Mouse (Mus musculus) liver, embryonic 13.5 days (tissue): ENCODE measurements around the gene Rbm47. TPM values are rescaled to one million over a fixed set of nuclear protein-coding genes. Genes with fewer than 3 reads are reported as not detected.

Experiments
- ATAC-seq: fragments of 200-750 bp; cut with Nextera tagmentation; 2 replicates; pipeline ENCODE4 v1.8.0; 2017; ENCODE audit warnings: low read depth, mild to moderate bottlenecking, moderate number of reproducible peaks, moderate library complexity
- DNase-seq: peaks from one replicate; pipeline ENCODE4 v3.0.0; 2022
- H3K27ac ChIP-seq: fragments of 300-500 bp; sonication (generic); 2 replicates; pipeline ENCODE4 v1.5.1; 2015; ENCODE audit warnings: moderate library complexity, mild to moderate bottlenecking, inconsistent platforms
- H3K27me3 ChIP-seq: fragments of 300-500 bp; sonication (generic); 2 replicates; pipeline ENCODE4 v1.6.1; 2015; ENCODE audit warnings: mild to moderate bottlenecking, inconsistent platforms
- H3K36me3 ChIP-seq: fragments of 300-500 bp; sonication (generic); 2 replicates; pipeline ENCODE4 v1.6.1; 2015; ENCODE audit warnings: mild to moderate bottlenecking, inconsistent platforms
- H3K4me1 ChIP-seq: fragments of 300-500 bp; sonication (generic); replicated peaks from 2 replicates; pipeline ENCODE4 v1.6.1; 2015; ENCODE audit warnings: inconsistent platforms
- H3K4me2 ChIP-seq: fragments of 300-500 bp; sonication (generic); 2 replicates; pipeline ENCODE4 v1.6.1; 2015; ENCODE audit warnings: inconsistent platforms, mild to moderate bottlenecking, moderate library complexity
- H3K4me3 ChIP-seq: fragments of 300-500 bp; sonication (generic); replicated peaks from 2 replicates; pipeline ENCODE4 v1.5.1; 2015; ENCODE audit warnings: mild to moderate bottlenecking, inconsistent platforms
- H3K9ac ChIP-seq: fragments of 300-500 bp; sonication (generic); 2 replicates; pipeline ENCODE4 v1.6.1; 2015; ENCODE audit warnings: mild to moderate bottlenecking, inconsistent platforms
- H3K9me3 ChIP-seq: fragments of 300-500 bp; sonication (generic); replicated peaks from 2 replicates; pipeline ENCODE4 v1.6.1; 2016; ENCODE audit warnings: inconsistent platforms
- WGBS: fragments of 180-500 bp; shearing (Covaris S2); methylation state at CpG from one replicate; pipeline ENCODE4 v1.1.7; 2015; ENCODE audit not compliant: insufficient replicate concordance; 5-methylcytosine and 5-hydroxymethylcytosine counted together
- polyA plus RNA-seq: library from polyadenylated mRNA; unstranded; fragments of >200 nt; fragmentation: Nextera tagmentation; extraction: Ambion mirVana; gene quantifications from 2 replicates; pipeline ENCODE4 v1.2.1, GENCODE M21; 2015

Gene Rbm47
- polyA plus RNA-seq, 1 experiment from 2014 or later: 8.1 TPM

DNA sequence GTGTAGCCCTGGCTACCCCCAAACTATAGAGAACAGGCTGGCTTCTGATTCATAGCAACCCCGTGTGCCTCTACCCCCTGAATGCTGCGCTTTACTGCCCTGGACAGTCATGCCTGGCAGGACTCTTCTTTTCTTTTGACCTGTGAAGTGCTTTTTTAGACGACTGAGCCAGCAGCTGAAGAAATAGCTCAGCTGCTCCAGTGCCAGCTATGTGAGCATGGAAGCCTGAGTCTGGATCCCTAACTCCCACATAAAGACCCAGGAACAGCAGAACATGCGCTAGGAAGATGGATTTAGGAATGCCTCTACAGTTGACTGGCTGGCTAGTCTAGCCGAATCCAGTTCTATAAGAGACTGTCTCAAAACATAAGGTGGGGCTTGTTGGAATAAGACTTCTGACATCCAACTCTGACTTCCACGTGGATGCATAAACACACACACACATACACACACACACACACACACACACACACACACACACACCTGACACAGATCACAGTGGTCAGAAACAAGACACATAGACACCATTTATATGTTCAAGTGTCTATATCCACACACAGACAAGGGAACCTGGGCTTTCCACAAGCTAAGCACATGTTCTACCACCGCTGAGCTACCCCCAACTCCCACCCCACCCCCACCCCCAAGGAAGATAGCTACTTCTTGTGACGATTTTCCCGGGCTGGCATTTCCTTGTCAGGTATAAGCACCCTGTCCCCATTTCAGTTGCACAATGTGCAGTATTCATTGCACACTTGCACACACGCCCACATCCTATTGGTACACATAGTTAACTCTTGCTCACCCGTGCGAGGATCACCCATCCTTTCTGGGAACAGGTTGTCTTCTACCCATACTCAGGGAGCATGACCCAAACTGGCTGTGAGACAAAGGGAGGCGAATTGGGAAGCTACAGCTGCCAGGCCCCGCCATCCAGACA is 29.6 kb downstream of the Rbm47 start:
- Histone ChIP-seq H3K27ac (no peak overlapping the region), H3K27me3 (peaks cover 3% of the 10 kb centered on the region), H3K4me2 (no peak overlapping the region), H3K9me3 (no peaks in the 10 kb centered on the region), H3K4me1 (peaks cover 13% of the 10 kb centered on the region), H3K36me3 (no peaks in the 10 kb centered on the region), H3K9ac (no peak overlapping the region), H3K4me3 (no peak overlapping the region)
- ATAC-seq (no peak), DNase-seq (no peak)
- WGBS: 66% methylated on average over 14 of the region's 14 CpGs

DNA sequence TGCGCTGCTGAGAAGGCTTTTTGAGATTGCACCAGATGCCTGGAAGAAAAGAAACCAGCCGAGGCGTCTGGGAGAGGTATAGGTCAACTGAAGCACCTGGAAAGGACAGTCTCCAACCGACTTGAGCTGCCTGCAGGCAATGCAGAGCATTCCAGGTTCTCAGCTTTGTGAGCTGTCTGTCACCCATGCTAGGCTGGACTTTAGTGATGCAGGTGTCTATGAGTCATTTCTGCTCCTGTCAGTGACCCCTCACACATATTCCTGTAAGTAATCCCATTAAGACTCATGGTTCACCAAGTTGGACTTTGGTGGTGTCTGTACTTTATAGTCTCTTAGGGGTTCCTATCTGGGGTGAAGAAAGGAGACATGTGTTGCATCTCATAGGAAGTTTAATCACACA is 31.4 kb downstream of the Rbm47 start:
- WGBS: 72% methylated on average over 4 of the region's 4 CpGs
- Histone ChIP-seq H3K36me3 (no peaks in the 10 kb centered on the region), H3K9ac (no peak overlapping the region), H3K9me3 (no peaks in the 10 kb centered on the region), H3K27me3 (no peaks in the 10 kb centered on the region), H3K4me3 (no peak overlapping the region), H3K27ac (no peak overlapping the region), H3K4me1 (peaks cover 17% of the 10 kb centered on the region), H3K4me2 (no peak overlapping the region)
- DNase-seq: no peak
- no peak for ATAC-seq

DNA sequence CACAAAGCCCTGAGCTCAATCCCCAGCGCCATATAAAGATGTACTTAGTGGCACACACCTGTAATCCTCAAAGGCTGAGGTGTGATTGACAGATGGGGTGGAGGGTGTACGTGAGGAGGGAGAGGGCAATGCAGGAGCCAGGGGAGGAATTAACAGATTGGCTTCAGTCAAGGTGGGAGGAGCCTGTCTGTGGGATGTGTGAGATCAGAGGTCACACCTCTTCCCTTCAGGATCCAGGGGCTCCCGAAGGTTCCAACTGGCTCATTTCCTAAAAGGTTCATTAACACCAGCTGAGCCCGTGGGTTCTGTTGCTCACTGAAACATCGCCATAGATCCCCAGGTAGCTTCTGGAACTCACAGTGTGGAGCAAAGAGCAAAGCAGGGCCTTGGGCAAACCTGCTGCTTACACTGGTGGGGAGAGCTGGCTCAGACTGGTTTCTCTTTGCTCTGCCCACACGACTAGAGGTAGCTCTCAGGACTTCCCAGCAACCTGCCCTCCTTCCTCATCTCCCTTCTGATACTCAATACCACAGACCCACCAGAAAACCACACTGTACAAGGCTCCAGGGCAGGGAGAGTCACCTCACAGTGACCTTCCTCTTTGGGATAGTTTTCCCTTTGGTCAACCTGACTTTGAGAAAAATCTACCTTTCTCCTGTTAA is 33.2 kb downstream of the Rbm47 start:
- Histone ChIP-seq H3K9me3 (no peaks in the 10 kb centered on the region), H3K27ac (no peak overlapping the region), H3K27me3 (no peaks in the 10 kb centered on the region), H3K4me1 (peaks cover 22% of the 10 kb centered on the region), H3K4me2 (no peak overlapping the region), H3K4me3 (no peak overlapping the region), H3K36me3 (no peaks in the 10 kb centered on the region), H3K9ac (no peak overlapping the region)
- peak; percentile 29; the same call in 1 of the 2 replicates for ATAC-seq
- DNase-seq: no peak
- 25% methylated on average over 6 of the region's 6 CpGs for WGBS

DNA sequence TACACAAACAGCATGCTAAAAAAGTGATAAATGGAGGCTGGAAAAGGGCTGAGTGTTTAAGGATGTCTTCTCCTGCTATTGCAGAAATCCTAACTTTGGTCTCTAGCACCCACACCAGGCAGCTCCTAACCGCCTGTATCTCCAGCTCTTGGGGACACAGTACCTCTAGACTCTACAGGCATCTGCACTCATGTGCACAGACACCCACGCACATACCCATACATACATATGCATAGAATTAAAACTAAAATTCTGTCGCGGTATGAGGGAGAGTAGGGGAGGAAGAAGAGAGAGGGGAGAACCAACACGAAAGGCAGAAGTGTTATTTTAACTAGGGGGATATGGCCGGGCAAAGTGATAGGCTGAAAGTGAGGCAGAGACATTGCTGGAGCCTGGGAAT is 33.7 kb downstream of the Rbm47 start:
- Histone ChIP-seq H3K27ac (no peak overlapping the region), H3K27me3 (no peaks in the 10 kb centered on the region), H3K4me2 (no peak overlapping the region), H3K4me3 (no peak overlapping the region), H3K4me1 (peaks cover 22% of the 10 kb centered on the region), H3K9me3 (no peaks in the 10 kb centered on the region), H3K9ac (no peak overlapping the region), H3K36me3 (no peaks in the 10 kb centered on the region)
- DNase-seq (no peak), ATAC-seq (no peak)
- WGBS: 50% methylated on average over 6 of the region's 6 CpGs

DNA sequence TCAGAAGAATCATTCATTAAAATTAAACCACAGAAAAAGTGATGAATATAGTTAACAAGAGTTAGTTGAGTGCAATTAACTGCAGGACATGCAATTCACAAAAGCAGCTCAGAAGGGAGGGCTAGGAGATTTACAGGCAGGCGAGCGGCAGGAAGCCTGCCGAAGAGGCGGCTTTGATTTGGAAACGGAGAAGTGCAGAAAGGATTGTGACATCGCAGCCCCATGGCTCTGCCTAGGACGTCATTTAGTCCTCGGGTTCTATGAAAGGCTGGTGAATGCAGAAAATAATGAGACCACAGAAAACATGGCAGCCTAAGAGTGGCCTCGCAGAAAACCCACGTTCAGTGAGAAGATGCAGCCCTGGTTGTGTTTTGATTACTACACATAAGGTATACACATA is 34.3 kb downstream of the Rbm47 start:
- ATAC-seq (no peak), DNase-seq (no peak)
- Histone ChIP-seq H3K9ac (no peak overlapping the region), H3K9me3 (no peaks in the 10 kb centered on the region), H3K4me2 (no peak overlapping the region), H3K4me3 (no peak overlapping the region), H3K4me1 (peaks cover 22% of the 10 kb centered on the region), H3K27ac (no peak overlapping the region), H3K27me3 (no peaks in the 10 kb centered on the region), H3K36me3 (no peaks in the 10 kb centered on the region)
- 19% methylated on average over 10 of the region's 10 CpGs for WGBS

DNA sequence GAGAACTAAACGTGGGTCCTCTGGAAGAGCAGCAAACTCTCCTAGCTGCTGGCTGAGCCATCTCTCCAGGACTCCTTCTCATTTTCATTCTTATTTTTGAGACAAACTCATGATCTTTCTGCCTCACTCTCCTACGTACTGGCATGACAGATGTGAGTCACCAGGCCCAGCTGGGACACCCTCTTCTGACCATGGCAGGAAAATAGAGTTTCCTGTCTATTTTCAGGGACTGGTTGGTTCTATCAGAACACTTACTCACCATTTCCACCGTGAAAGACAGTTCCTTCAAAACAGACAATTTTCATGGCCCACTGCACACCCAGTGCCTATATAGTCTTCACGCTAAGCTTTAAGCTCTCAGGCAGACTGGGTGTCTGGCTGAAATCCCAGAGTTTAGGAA is 35.7 kb downstream of the Rbm47 start:
- H3K27ac ChIP-seq: no peak overlapping the region
- ATAC-seq (no peak), DNase-seq (no peak)
- H3K4me1 ChIP-seq: peaks cover 22% of the 10 kb centered on the region
- H3K9ac ChIP-seq: no peak overlapping the region
- no peaks in the 10 kb centered on the region for H3K27me3 ChIP-seq
- H3K4me3 ChIP-seq: no peak overlapping the region
- no peaks in the 10 kb centered on the region for H3K36me3 ChIP-seq
- H3K9me3 ChIP-seq: no peaks in the 10 kb centered on the region
- WGBS: 45% methylated on average over 4 of the region's 4 CpGs
- H3K4me2 ChIP-seq: no peak overlapping the region

DNA sequence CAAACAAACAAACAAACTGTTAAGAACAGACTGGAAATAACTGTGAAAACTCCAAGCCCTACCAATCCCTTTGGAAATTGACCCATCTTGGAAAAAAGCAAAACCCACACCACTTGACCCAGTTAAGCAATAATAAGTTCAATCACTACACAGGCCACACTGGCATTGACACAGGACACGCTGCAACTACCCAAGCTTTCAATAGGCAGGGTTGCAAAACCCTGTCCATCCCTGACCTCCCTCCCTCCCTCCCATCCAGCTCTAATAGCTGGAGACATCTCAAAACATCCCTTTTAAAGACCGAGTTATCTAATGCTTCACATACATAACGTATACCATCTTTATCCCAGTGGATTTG is 37.1 kb downstream of the Rbm47 start:
- Histone ChIP-seq H3K9ac (no peak overlapping the region), H3K27me3 (no peaks in the 10 kb centered on the region), H3K9me3 (no peaks in the 10 kb centered on the region), H3K27ac (no peak overlapping the region), H3K4me2 (no peak overlapping the region), H3K4me3 (no peak overlapping the region), H3K36me3 (no peaks in the 10 kb centered on the region), H3K4me1 (peaks cover 22% of the 10 kb centered on the region)
- ATAC-seq (no peak), DNase-seq (no peak)
- WGBS: 64% methylated on average over 3 of the region's 3 CpGs

DNA sequence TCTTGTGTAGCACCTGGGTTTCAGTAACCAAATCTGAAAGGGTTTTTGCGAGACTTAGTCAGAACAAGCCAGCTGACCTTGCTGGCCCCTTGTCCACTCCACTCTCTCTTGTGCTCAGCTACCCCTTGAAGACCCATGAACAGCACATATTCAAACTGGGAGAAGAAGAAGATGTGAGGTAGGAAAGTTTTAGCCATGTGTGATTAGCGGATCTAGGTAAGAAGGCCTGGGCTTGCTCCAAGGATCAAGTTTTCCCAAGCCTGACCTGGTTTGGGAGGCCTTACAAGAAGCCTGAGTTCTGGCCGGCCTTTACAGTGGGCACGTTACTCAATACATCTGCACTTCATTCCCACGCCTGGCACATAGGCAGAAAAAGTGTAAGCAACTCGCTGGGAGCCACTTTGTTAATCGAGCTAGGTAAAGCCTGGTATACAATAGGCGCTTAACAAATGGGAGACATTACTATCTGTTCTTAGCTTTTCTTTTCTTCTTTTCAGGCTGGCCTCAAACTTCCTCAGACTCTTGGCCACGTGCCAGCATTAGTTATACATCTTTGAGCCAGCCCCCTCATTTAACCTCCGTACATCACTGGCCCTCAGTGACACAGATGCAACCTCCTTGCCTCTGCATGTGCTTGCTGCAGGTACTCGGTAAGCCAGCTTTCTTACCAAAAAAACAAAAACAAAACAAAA is 37.6 kb downstream of the Rbm47 start:
- no peak for DNase-seq
- H3K27ac ChIP-seq: no peak overlapping the region
- WGBS: 63% methylated on average over 11 of the region's 11 CpGs

DNA sequence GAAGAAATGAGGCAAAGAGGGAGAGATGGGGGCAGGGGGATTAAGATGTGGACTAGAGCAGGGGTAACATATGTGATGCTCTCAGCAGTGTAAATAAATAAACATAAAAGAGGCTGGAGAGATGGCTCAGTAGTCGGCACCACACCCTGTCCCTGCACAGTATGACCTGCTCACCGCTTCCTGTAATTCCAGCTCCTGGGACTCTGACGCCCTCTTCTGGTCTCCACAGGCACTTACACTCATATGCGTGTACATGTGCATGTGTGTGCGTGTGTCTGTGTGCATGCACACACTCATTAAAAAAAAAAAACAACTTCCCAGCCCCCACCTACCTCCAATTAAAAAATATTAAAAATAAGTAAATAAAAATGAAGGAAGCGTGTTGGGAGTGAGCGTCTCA is 38.3 kb downstream of the Rbm47 start:
- Histone ChIP-seq H3K27me3 (no peaks in the 10 kb centered on the region), H3K9ac (no peak overlapping the region), H3K4me3 (no peak overlapping the region), H3K4me2 (no peak overlapping the region), H3K9me3 (no peaks in the 10 kb centered on the region), H3K27ac (no peak overlapping the region), H3K4me1 (peaks cover 17% of the 10 kb centered on the region), H3K36me3 (no peaks in the 10 kb centered on the region)
- ATAC-seq (no peak), DNase-seq (no peak)
- 83% methylated on average over 7 of the region's 7 CpGs for WGBS

More for the DNA sequence above, 37.6 kb downstream of the Rbm47 start:
- H3K4me2 ChIP-seq: no peak overlapping the region
- H3K4me3 ChIP-seq: no peak overlapping the region
- ATAC-seq: no peak
- no peaks in the 10 kb centered on the region for H3K27me3 ChIP-seq
- peaks cover 22% of the 10 kb centered on the region for H3K4me1 ChIP-seq
- H3K9me3 ChIP-seq: no peaks in the 10 kb centered on the region
- no peaks in the 10 kb centered on the region for H3K36me3 ChIP-seq
- no peak overlapping the region for H3K9ac ChIP-seq

DNA sequence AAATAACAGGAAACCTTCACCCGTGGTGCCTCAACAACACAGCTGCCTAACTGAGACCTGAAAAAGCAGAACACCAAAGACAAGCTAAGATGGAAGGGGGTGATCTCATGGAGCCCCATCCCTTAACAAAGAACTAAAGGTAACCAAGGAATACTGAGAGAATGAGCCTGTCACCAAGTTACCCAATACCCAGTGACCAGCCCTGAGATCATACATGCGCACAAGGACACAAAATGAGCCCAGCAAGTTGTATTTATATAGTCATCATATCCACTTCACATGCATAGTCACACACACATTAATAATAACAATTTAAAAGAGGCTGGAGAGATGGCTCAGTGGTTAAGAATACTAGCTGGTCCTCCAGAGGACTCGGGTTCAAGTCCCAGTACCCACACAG is 44.0 kb downstream of the Rbm47 start:
- H3K9ac ChIP-seq: no peak overlapping the region
- no peak overlapping the region for H3K4me2 ChIP-seq
- H3K9me3 ChIP-seq: no peaks in the 10 kb centered on the region
- no peaks in the 10 kb centered on the region for H3K27me3 ChIP-seq
- H3K27ac ChIP-seq: no peak overlapping the region
- DNase-seq (no peak), ATAC-seq (no peak)
- H3K36me3 ChIP-seq: no peaks in the 10 kb centered on the region
- 63% methylated on average over 3 of the region's 3 CpGs for WGBS
- H3K4me1 ChIP-seq: 0 out of 2 replicates have a peak, but pooled peaks cover 6% of the 10 kb centered on the region
- H3K4me3 ChIP-seq: no peak overlapping the region

DNA sequence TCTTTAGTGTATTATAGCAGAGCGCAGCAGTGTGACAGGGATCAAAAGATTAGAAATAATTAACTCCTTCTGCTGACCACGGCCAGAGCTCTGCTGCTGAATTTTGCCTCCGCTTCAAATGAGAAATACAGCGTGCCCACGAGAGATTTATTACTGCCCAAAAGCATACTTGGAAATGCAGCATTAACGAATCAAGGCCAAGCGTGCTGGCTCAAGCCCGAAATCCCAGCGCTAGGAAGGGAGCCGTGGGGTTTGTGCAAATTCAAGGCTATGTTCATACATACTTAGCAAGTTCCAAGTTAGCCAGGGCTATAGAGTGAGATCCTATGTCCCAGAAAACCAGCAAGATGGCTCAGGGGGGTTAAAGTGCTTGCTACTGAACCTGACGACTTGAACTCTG is 47.5 kb downstream of the Rbm47 start:
- no peaks in the 10 kb centered on the region for H3K36me3 ChIP-seq
- DNase-seq (no peak), ATAC-seq (no peak)
- no peak overlapping the region for H3K9ac ChIP-seq
- no peak overlapping the region for H3K4me3 ChIP-seq
- 71% methylated on average over 11 of the region's 11 CpGs for WGBS
- no peak overlapping the region for H3K27ac ChIP-seq
- H3K4me2 ChIP-seq: no peak overlapping the region
- H3K27me3 ChIP-seq: no peaks in the 10 kb centered on the region
- H3K4me1 ChIP-seq: peaks cover 6% of the 10 kb centered on the region
- no peaks in the 10 kb centered on the region for H3K9me3 ChIP-seq
